Comparison of ENCODE assay signal across 22 mouse cellular contexts in genomic region chr14:23734200-23734599, GRCm38 (mm10).
DNase-seq lines count a peak whose midpoint lies in the region; ATAC-seq lines count a peak whose summit lies in the region.
"Had no signal": no experiment of that assay in that cellular context is flagged by ENCODE, and none has a peak within 500 bp of the region (broad histone marks: within the 10 kb centered on the region; RNA-seq: fewer than 3 reads in every experiment).

No protein-coding gene starts in this region.

- H3K27ac ChIP-seq in kidney, embryonic 14.5 days (ENCODE audit: low read depth, low read length), result no peak overlapping the region
- H3K27ac ChIP-seq: embryonic facial prominence, embryonic 15.5 days; forebrain, embryonic 15.5 days; heart, embryonic 10.5 days; heart, embryonic 15.5 days; hindbrain, embryonic 13.5 days; hindbrain, postnatal 0 days had no signal

- H3K4me3 ChIP-seq in kidney, embryonic 14.5 days (ENCODE audit: low read length), result no peak overlapping the region
- H3K4me3 ChIP-seq: embryonic facial prominence, embryonic 15.5 days; erythroblast, embryonic 14.5 days; forebrain, embryonic 15.5 days; heart, embryonic 10.5 days; heart, embryonic 15.5 days; hindbrain, embryonic 13.5 days had no signal

- H3K4me2 ChIP-seq in kidney, embryonic 14.5 days (replicated peaks; ENCODE audit: low read depth, low read length), result no peak overlapping the region
- H3K4me2 ChIP-seq: embryonic facial prominence, embryonic 15.5 days; forebrain, embryonic 15.5 days; heart, embryonic 15.5 days; hindbrain, embryonic 13.5 days had no signal

- DNase-seq in adrenal gland, postnatal 14 days, result peak; percentile 40
- DNase-seq in adrenal gland, postnatal 10 days, result no peak
- DNase-seq in kidney, adult 11 months, result peak; percentile 46
- no peak for DNase-seq in kidney, postnatal 14 days
- peak; percentile 31 for DNase-seq in kidney, adult 9 months
- DNase-seq: adrenal gland, adult 2 months; cerebellum, adult 11 months; cerebellum, adult 8-10 months; cerebellum, postnatal 14 days; embryo, embryonic 11 days; gastrocnemius, postnatal 14 days; heart, adult 18-20 months; heart, postnatal 14 days had no signal

- H3K36me3 ChIP-seq in kidney, embryonic 14.5 days (ENCODE audit: control insufficient read depth, insufficient read depth, low read length), result no peaks in the 10 kb centered on the region
- H3K36me3 ChIP-seq: embryonic facial prominence, embryonic 15.5 days; forebrain, embryonic 15.5 days; heart, embryonic 10.5 days; heart, embryonic 15.5 days; hindbrain, embryonic 13.5 days had no signal

- no peak for ATAC-seq in kidney, embryonic 14.5 days (ENCODE audit: low FRiP score, low TSS enrichment)
- ATAC-seq in erythroid progenitor cell, adult 5-6 weeks (replicated peaks; ENCODE audit: low FRiP score, poor library complexity, severe bottlenecking), result no peak
- ATAC-seq: forebrain, embryonic 15.5 days; hindbrain, postnatal 0 days had no signal

- H3K9me3 ChIP-seq in kidney, embryonic 14.5 days (ENCODE audit: control insufficient read depth, low read length), result no peaks in the 10 kb centered on the region
- H3K9me3 ChIP-seq: embryonic facial prominence, embryonic 15.5 days; forebrain, embryonic 15.5 days; heart, embryonic 10.5 days; heart, embryonic 15.5 days; hindbrain, embryonic 13.5 days had no signal

- H3K27me3 ChIP-seq in kidney, embryonic 14.5 days (ENCODE audit: control insufficient read depth, insufficient read depth, low read length), result no peaks in the 10 kb centered on the region
- H3K27me3 ChIP-seq: embryonic facial prominence, embryonic 15.5 days; forebrain, embryonic 15.5 days; hindbrain, embryonic 13.5 days had no signal

- no peak overlapping the region for H3K9ac ChIP-seq in kidney, embryonic 14.5 days (ENCODE audit: low read depth, low read length)
- H3K9ac ChIP-seq: embryonic facial prominence, embryonic 15.5 days; forebrain, embryonic 15.5 days; heart, embryonic 15.5 days; hindbrain, embryonic 13.5 days had no signal

- no peaks in the 10 kb centered on the region for H3K4me1 ChIP-seq in kidney, embryonic 14.5 days (ENCODE audit: control insufficient read depth, insufficient read depth, low read length)
- H3K4me1 ChIP-seq: embryonic facial prominence, embryonic 15.5 days; forebrain, embryonic 15.5 days; heart, embryonic 10.5 days; heart, embryonic 15.5 days; hindbrain, embryonic 13.5 days had no signal

- 91% methylated on average over 3 of the region's 3 CpGs for whole genome bisulfite sequencing in kidney, embryonic 14.5 days

Comparison
In these comparisons a context has a peak if more than half of its experiments do, and no peak if none do; other contexts are left out.
1. DNase-seq: peak in adrenal gland, postnatal 14 days (single experiment), kidney, adult 11 months (single experiment) and kidney, adult 9 months (single experiment); none in adrenal gland, postnatal 10 days (single experiment) and kidney, postnatal 14 days (single experiment).